Mouse (Mus musculus): ENCODE measurements around the gene Etl4. TPM values are rescaled to one million over a fixed set of nuclear protein-coding genes. Genes with fewer than 3 reads are reported as not detected.

The Etl4 gene
- polyA plus RNA-seq, 2 experiments: 2.2 to 2.3 TPM

DNA sequence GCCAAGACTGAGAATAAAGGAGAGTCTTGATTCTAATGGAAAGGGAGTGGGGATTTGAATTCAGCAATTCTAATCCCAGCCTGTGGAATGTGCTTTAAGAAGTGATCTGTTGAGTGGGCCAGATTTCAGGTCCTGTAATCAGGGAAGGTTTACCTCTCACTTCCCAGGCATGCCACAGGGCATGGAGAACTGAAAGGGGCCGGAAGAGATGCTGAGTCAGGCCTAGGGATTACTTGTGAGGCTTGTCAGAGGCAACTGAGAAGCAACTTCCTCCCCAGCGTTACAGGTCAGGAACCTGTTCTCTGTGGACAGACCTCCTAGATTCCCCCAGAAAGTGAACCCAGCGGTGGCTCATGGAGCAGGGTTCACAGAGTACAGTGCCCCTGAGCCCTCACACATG, 646.1 kb downstream of the Etl4 start:
- Histone ChIP-seq H3K4me2 (ENCODE audit: low read depth) (no peak overlapping the region), H3K4me3 (ENCODE audit: insufficient read depth in 1 of 2, low read depth in 2 of 2, low read length in 2 of 2) (no peak overlapping the region), H3K9me3 (ENCODE audit: control insufficient read depth, low read length) (no peaks in the 10 kb centered on the region), H3K36me3 (replicated peaks; ENCODE audit: control insufficient read depth, insufficient read depth, low read depth) (no peaks in the 10 kb centered on the region), H3K9ac (replicated peaks) (no peak overlapping the region), H3K27me3 (ENCODE audit: control insufficient read depth, insufficient read depth, low read length) (no peaks in the 10 kb centered on the region), H3K4me1 (replicated peaks; ENCODE audit: control insufficient read depth in 2 of 2, insufficient read depth in 2 of 2, low read length in 1 of 2) (no peaks in the 10 kb centered on the region), H3K27ac (no peak overlapping the region)
- TF ChIP-seq EP300 (IDR thresholded peaks at IDR 0.05; ENCODE audit: low read depth) (no peak), CTCF (IDR thresholded peaks at IDR 0.05; ENCODE audit: low read depth) (no peak)
- WGBS (ENCODE audit: insufficient replicate concordance): 32% methylated on average over 3 of the region's 3 CpGs
- DNase-seq (ENCODE audit: low read depth in 3 of 3, low spot score in 3 of 3) (no peak), ATAC-seq (ENCODE audit: insufficient read depth) (no peak)

DNA sequence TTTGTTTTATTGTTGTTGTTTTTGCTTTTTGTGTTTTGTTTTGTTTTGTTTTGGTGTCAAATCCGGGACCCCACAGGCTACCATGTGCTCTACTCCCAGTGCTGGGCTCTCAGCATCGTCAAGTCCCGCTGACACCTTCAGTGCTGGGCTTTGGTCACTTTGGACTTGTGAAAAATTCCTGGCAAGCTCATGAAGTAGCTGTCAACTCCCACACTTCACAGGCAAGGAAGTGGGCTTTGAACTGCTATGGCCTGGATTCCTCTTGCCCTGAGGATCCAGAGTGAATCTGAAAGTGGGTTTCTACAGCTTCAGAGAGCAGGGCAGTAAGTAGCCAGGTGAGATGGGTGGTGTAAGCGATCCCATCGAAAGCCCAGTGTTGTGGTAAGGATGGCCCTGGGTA, 649.5 kb downstream of the Etl4 start:
- WGBS (ENCODE audit: insufficient replicate concordance): 64% methylated on average over 5 of the region's 5 CpGs
- Histone ChIP-seq H3K36me3 (replicated peaks; ENCODE audit: control insufficient read depth, insufficient read depth, low read depth) (no peaks in the 10 kb centered on the region), H3K9me3 (ENCODE audit: control insufficient read depth, low read length) (no peaks in the 10 kb centered on the region), H3K27me3 (ENCODE audit: control insufficient read depth, insufficient read depth, low read length) (no peaks in the 10 kb centered on the region), H3K4me2 (ENCODE audit: low read depth) (no peak overlapping the region), H3K9ac (replicated peaks) (no peak overlapping the region), H3K4me1 (replicated peaks; ENCODE audit: control insufficient read depth in 2 of 2, insufficient read depth in 2 of 2, low read length in 1 of 2) (no peaks in the 10 kb centered on the region), H3K4me3 (ENCODE audit: insufficient read depth in 1 of 2, low read depth in 2 of 2, low read length in 2 of 2) (no peak overlapping the region), H3K27ac (no peak overlapping the region)
- DNase-seq (ENCODE audit: low read depth in 3 of 3, low spot score in 3 of 3) (no peak), ATAC-seq (ENCODE audit: insufficient read depth) (no peak)
- no peak for TF ChIP-seq EP300 (IDR thresholded peaks at IDR 0.05; ENCODE audit: low read depth)
- TF ChIP-seq CTCF (IDR thresholded peaks at IDR 0.05; ENCODE audit: low read depth): no peak

DNA sequence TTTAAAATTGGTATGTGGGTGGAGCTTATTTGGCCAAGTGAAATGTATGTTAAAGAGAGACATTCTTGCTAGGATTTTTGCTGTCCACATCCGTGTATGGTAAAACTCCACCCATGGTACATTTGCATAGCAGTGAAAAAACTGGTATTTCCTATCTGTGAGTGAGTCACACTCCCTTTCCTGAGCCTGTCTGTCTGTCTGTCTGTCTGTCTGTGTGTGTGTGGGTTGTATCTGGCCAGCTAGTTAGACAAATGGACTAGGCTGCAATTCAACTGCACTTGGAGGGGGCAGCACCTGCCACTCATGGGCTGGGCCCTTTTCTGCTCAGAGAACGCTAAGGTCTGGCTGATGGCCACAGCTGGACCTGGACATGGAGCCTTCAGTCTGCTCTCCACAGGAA, 650.1 kb downstream of the Etl4 start:
- no peak for ATAC-seq (ENCODE audit: insufficient read depth)
- 38% methylated on average over 2 of the region's 2 CpGs for WGBS (ENCODE audit: insufficient replicate concordance)
- no peak overlapping the region for H3K27ac ChIP-seq

GRCm38 (mm10) chr2:20560581-20560980, 651.0 kb downstream of the Etl4 start:
- no peaks in the 10 kb centered on the region for H3K36me3 ChIP-seq (replicated peaks; ENCODE audit: control insufficient read depth, insufficient read depth, low read depth)
- DNase-seq (ENCODE audit: low read depth in 3 of 3, low spot score in 3 of 3): no peak
- H3K4me3 ChIP-seq (ENCODE audit: insufficient read depth in 1 of 2, low read depth in 2 of 2, low read length in 2 of 2): no peak overlapping the region
- no peaks in the 10 kb centered on the region for H3K4me1 ChIP-seq (replicated peaks; ENCODE audit: control insufficient read depth in 2 of 2, insufficient read depth in 2 of 2, low read length in 1 of 2)
- H3K27me3 ChIP-seq (ENCODE audit: control insufficient read depth, insufficient read depth, low read length): no peaks in the 10 kb centered on the region
- no peak overlapping the region for H3K4me2 ChIP-seq (ENCODE audit: low read depth)
- ATAC-seq (ENCODE audit: insufficient read depth): no peak
- TF ChIP-seq EP300 (IDR thresholded peaks at IDR 0.05; ENCODE audit: low read depth) (no peak), CTCF (IDR thresholded peaks at IDR 0.05; ENCODE audit: low read depth) (no peak)
- 74% methylated on average over 9 of the region's 9 CpGs for WGBS (ENCODE audit: insufficient replicate concordance)
- H3K9me3 ChIP-seq (ENCODE audit: control insufficient read depth, low read length): no peaks in the 10 kb centered on the region
- no peak overlapping the region for H3K27ac ChIP-seq
- no peak overlapping the region for H3K9ac ChIP-seq (replicated peaks)

More for the DNA sequence above, 650.1 kb downstream of the Etl4 start:
- Histone ChIP-seq H3K9me3 (ENCODE audit: control insufficient read depth, low read length) (no peaks in the 10 kb centered on the region), H3K9ac (replicated peaks) (no peak overlapping the region), H3K36me3 (replicated peaks; ENCODE audit: control insufficient read depth, insufficient read depth, low read depth) (no peaks in the 10 kb centered on the region), H3K4me3 (ENCODE audit: insufficient read depth in 1 of 2, low read depth in 2 of 2, low read length in 2 of 2) (no peak overlapping the region), H3K27me3 (ENCODE audit: control insufficient read depth, insufficient read depth, low read length) (no peaks in the 10 kb centered on the region), H3K4me2 (ENCODE audit: low read depth) (no peak overlapping the region), H3K4me1 (replicated peaks; ENCODE audit: control insufficient read depth in 2 of 2, insufficient read depth in 2 of 2, low read length in 1 of 2) (no peaks in the 10 kb centered on the region)
- TF ChIP-seq CTCF (IDR thresholded peaks at IDR 0.05; ENCODE audit: low read depth): no peak
- no peak for TF ChIP-seq EP300 (IDR thresholded peaks at IDR 0.05; ENCODE audit: low read depth)
- DNase-seq (ENCODE audit: low read depth in 3 of 3, low spot score in 3 of 3): no peak

- Histone ChIP-seq H3K4me2 (ENCODE audit: low read depth) (no peak overlapping the region), H3K4me3 (ENCODE audit: insufficient read depth in 1 of 2, low read depth in 2 of 2, low read length in 2 of 2) (no peak overlapping the region), H3K36me3 (replicated peaks; ENCODE audit: control insufficient read depth, insufficient read depth, low read depth) (no peaks in the 10 kb centered on the region), H3K9ac (replicated peaks) (no peak overlapping the region), H3K4me1 (replicated peaks; ENCODE audit: control insufficient read depth in 2 of 2, insufficient read depth in 2 of 2, low read length in 1 of 2) (no peaks in the 10 kb centered on the region), H3K27ac (no peak overlapping the region), H3K9me3 (ENCODE audit: control insufficient read depth, low read length) (no peaks in the 10 kb centered on the region), H3K27me3 (ENCODE audit: control insufficient read depth, insufficient read depth, low read length) (no peaks in the 10 kb centered on the region)
- ATAC-seq (ENCODE audit: insufficient read depth) (no peak), DNase-seq (ENCODE audit: low read depth in 3 of 3, low spot score in 3 of 3) (no peak)
- TF ChIP-seq CTCF (IDR thresholded peaks at IDR 0.05; ENCODE audit: low read depth): no peak
- TF ChIP-seq EP300 (IDR thresholded peaks at IDR 0.05; ENCODE audit: low read depth): no peak
- 49% methylated on average over 6 of the region's 6 CpGs for WGBS (ENCODE audit: insufficient replicate concordance)
These were observed 653.5 kb downstream of the Etl4 start for GRCm38 (mm10) chr2:20563036-20563435.

Data from liver, embryonic 14.5 days (tissue).